Mouse (Mus musculus): ENCODE results near the gene Lmntd2.
A peak's percentile ranks its signal among the peaks of the same experiment; 100 is the strongest.

Lmntd2 gene

GRCm38 (mm10) chr7:141190220-141190619 lies 23.7 kb downstream of the Lmntd2 start:
- no peak for ATAC-seq (ENCODE audit: low TSS enrichment)

GRCm38 (mm10) chr7:141188733-141189132 lies 25.1 kb downstream of the Lmntd2 start:
- no peak for ATAC-seq (ENCODE audit: low TSS enrichment)

GRCm38 (mm10) chr7:141188194-141188593 lies 25.7 kb downstream of the Lmntd2 start:
- no peak for ATAC-seq (ENCODE audit: low TSS enrichment)

- ATAC-seq (ENCODE audit: low TSS enrichment): peak; percentile 56; the same call in 1 of the 2 replicates
These were observed 37.7 kb downstream of the Lmntd2 start for GRCm38 (mm10) chr7:141176173-141176572.

GRCm38 (mm10) chr7:141175068-141175467 lies 38.8 kb downstream of the Lmntd2 start:
- no peak for ATAC-seq (ENCODE audit: low TSS enrichment)

GRCm38 (mm10) chr7:141173323-141173850 lies 40.5 kb downstream of the Lmntd2 start:
- no peak for ATAC-seq (ENCODE audit: low TSS enrichment)

- ATAC-seq (ENCODE audit: low TSS enrichment): peak; percentile 82
These were observed 41.5 kb downstream of the Lmntd2 start, which contains the start of gene Rnh1 for GRCm38 (mm10) chr7:141172116-141173006. Gene Rnh1 (minus strand): TSS chr7:141172857.

GRCm38 (mm10) chr7:141169866-141170265 lies 44.0 kb downstream of the Lmntd2 start:
- no peak for ATAC-seq (ENCODE audit: low TSS enrichment)

- no peak for ATAC-seq (ENCODE audit: low TSS enrichment)
These were observed 44.6 kb downstream of the Lmntd2 start for GRCm38 (mm10) chr7:141169300-141169699.

GRCm38 (mm10) chr7:141168518-141168953 lies 45.3 kb downstream of the Lmntd2 start:
- peak; percentile 17; the same call in 1 of the 2 replicates for ATAC-seq (ENCODE audit: low TSS enrichment)

- 0 out of 2 replicates have a peak, but pooled peaks have one; percentile 7 for ATAC-seq (ENCODE audit: low TSS enrichment)
These were observed 45.9 kb downstream of the Lmntd2 start for GRCm38 (mm10) chr7:141167901-141168517.

GRCm38 (mm10) chr7:141164850-141165249 lies 49.0 kb downstream of the Lmntd2 start:
- ATAC-seq (ENCODE audit: low TSS enrichment): peak; percentile 39; the same call in 1 of the 2 replicates

GRCm38 (mm10) chr7:141164397-141164796 lies 49.5 kb downstream of the Lmntd2 start:
- ATAC-seq (ENCODE audit: low TSS enrichment): no peak

Measured in frontal cortex, adult (tissue).